Mouse (Mus musculus): ENCODE data around the gene Elmo1. TPM values are rescaled to one million over a fixed set of nuclear protein-coding genes. Genes with fewer than 3 reads are reported as not detected.
"Not testable (repeated sequence)": the region's sequence is repeated elsewhere in the genome, so short reads cannot be mapped to it uniquely, and the experiment has no call there.

Gene Elmo1
- total RNA-seq, 1 experiment from 2014 or later, result 18.8 TPM

DNA sequence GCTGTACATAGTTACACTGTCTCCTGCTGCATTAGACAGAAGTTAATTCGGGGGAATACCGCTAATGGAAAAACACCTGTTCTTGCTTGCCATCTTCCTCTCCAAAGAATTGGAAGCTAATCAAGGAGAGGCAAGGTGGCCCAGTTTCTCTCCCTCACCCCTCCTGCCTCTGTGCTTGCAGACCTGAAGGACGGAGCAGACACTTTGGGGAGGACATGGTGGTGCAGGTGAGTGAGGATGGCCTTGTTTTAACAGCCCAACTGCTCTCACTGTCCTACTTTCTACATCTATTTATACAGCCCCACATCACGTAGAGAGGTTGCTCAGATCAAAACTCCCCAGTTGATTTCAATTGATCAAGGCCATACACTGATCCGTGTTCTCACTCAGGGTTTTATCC, 529.5 kb downstream of the Elmo1 start:
- no peak for DNase-seq

DNA sequence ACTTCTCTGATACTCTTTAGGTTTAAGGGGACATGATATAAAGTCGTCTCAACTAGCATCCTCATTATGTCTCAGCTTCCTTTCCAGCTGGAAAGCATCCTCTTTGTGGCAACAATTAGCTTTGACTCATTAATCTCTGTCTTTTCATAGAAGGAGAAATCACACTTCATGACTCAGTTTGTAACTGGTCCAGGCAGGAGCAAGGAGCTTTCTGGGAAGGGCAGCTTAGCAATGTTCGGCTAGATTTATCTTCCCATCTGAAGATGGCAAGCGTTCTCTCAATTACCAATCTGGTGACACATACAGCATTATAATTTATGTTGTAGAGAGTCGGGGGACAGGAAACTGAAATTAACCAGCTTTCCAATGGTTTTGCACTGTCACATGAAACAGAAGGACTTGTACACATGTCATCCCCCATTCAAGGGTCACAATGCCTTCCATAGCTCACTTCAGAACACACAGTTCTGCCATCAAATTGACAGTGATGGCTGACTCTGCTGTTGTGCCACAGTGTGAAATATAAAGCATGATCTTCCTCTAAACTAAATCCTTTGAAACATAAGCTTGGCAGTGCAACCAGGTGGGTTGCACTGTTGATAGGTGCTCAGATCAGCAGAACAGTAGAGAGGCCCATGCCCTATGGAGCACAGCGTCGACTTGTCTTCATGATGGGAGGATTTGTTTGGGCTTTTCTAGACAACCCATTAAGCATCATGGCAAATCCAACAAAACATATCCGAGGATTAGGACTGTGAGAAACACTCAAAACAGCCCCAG, 532.9 kb downstream of the Elmo1 start:
- DNase-seq, result no peak

DNA sequence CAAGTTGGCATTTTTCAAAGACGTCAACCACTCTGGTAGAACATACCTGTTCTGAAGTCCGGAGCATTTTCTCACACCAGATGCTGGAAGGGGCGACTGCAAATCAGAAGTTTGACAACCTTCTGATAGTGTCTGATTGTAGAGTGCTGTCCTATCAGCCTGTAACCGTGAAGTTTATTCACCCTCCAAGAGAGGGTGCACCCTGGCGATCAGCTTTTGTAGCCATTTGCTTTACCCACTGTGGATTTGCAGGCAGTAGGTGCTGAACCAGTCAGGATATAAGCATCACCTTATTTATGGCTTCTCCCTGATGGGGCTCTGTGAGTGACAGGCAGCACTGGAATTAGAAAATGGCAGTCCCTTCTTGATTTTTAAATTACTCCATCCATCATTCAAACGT, 537.4 kb downstream of the Elmo1 start:
- DNase-seq, result no peak

DNA sequence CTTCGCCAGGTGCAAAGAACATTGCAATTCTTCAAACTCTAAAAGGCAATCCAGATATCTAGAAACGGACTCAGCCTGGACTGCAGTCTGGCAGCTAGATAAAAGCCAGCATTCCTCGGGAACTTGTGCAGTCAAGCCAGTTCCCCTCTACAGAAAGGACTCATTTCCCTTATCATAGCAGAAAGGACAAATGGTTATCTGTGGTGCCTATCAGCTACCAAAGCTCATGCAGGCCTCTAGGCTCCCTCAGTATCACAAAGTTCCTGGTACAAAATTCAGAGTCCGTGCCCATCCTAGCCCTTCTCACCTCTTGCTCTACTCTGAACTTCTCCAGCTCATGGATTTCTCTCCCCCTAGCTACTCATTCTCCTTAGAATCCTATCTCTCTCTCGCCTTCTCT, 542.1 kb downstream of the Elmo1 start:
- DNase-seq, result no peak

DNA sequence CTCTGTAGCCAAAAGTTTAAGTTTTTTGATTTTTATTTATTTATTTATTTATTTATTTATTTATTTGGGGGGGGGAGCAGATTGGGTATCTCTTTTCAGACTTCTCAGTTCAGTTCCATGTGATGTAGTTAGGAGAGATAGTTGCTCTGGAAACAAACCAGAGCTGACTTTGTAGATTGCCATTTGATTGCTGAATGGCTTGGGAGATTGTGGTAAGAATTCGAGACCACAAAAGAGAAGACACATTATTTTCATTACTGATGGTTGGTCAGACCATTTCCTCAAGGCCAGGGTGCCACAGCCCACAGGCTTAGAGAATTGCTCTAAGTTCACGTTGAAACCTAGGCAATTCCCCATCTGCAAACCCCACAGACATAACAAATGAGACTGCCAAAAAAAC, 544.3 kb downstream of the Elmo1 start:
- DNase-seq, result not testable (repeated sequence)

DNA sequence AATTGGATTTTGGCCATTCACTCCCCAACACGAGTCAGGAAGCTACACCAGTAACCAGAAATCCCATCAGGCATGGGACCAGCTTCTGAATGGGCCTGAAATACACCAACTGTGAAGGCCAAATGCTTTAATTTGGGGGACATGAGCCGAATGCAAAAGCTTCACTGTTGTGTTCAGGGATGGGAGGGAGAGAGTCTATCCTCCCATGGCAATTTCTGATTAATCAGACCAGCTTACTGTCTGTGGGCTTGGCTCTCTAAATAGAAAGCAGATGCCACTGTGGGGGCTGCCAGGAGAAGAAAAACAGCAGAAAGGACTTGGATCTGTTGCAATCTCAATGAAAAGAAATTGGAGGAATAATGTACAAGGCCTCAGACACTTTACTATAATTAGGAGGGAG, 545.2 kb downstream of the Elmo1 start:
- DNase-seq, result no peak
